8 mouse cellular contexts compared by ENCODE assay signal in the genomic region with DNA sequence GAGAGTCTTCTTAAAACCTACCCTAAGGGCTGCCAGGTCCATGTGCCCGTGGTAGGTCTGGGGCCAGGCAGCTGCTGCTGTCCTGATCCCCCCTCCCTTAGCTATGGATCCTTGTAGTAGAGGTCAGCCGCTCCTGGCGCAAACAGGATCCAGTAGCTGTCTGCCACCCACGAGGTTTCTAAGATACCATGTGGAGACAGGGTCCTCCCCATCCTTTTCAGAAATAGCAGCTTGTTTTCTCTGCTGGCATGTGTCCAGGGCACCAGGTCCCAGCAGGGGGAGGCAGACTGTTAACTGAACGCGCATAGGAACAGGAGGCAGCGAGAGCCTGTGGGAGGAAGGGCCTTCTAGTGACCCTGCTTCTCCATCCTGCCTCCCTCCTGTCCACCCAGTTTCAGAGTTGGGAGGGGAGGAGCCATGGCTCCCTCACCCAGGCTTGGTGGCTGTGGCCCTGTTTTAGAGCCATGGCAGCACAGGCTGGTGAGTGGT. TPM values are rescaled to one million over a fixed set of nuclear protein-coding genes. Genes with fewer than 3 reads are reported as not detected.
DNase-seq lines count a peak whose midpoint lies in the region; TF ChIP-seq lines count a peak whose summit lies in the region.

No protein-coding gene starts in this region.

- no peaks in the 10 kb centered on the region for H3K9me3 ChIP-seq in MEL (replicated peaks; ENCODE audit: insufficient read depth, low read length)
- no peaks in the 10 kb centered on the region for H3K9me3 ChIP-seq in forebrain, embryonic 10.5 days

- 41% methylated on average over 7 of the region's 7 CpGs for WGBS in forebrain, embryonic 10.5 days

- H3K4me1 ChIP-seq in MEL (ENCODE audit: control insufficient read depth in 1 of 2, insufficient read depth in 2 of 2, low read length in 2 of 2): no peaks in the 10 kb centered on the region
- H3K4me1 ChIP-seq in bone marrow macrophage, adult 2 months (ENCODE audit: control insufficient read depth, insufficient read depth, low read length): peaks cover 23% of the 10 kb centered on the region
- peaks cover 13% of the 10 kb centered on the region for H3K4me1 ChIP-seq in forebrain, embryonic 10.5 days

- peaks cover 0 to 1% of the 10 kb centered on the region in 2 experiments; a peak in 1 of 4 replicates for H3K36me3 ChIP-seq in MEL (ENCODE audit: control insufficient read depth in 1 of 2, insufficient read depth in 2 of 2, low read length in 2 of 2)
- peaks cover 71% of the 10 kb centered on the region for H3K36me3 ChIP-seq in forebrain, embryonic 10.5 days (replicated peaks)

- TF ChIP-seq RAD21 in MEL (IDR thresholded peaks at IDR 0.05; ENCODE audit: low read depth, low read length): no peak

- no peaks in the 10 kb centered on the region for H3K79me2 ChIP-seq in MEL (ENCODE audit: control insufficient read depth, insufficient read depth, low read length, poor library complexity)

- TF ChIP-seq CTCF in MEL (IDR thresholded peaks at IDR 0.05 in 2 of 3, conservative IDR thresholded peaks at IDR 0.05 in 1 of 3; ENCODE audit: control insufficient read depth in 1 of 3, insufficient read depth in 1 of 3, low read depth in 2 of 3, low read length in 3 of 3, poor library complexity in 1 of 3, severe bottlenecking in 1 of 3): no peak
- TF ChIP-seq CTCF in bone marrow macrophage, adult 2 months (IDR thresholded peaks at IDR 0.05; ENCODE audit: low read depth, low read length): no peak

- TF ChIP-seq POLR2A in MEL (IDR thresholded peaks at IDR 0.05; ENCODE audit: control insufficient read depth in 1 of 2, insufficient read depth in 1 of 2, low read depth in 1 of 2, low read length in 2 of 2, poor library complexity in 1 of 2): no peak
- no peak for TF ChIP-seq POLR2A in bone marrow macrophage, adult 2 months (IDR thresholded peaks at IDR 0.05; ENCODE audit: borderline replicate concordance, low read depth, low read length)

- no peak overlapping the region for H3K9ac ChIP-seq in MEL (ENCODE audit: control insufficient read depth, low read depth, low read length, poor library complexity, severe bottlenecking)

- H3K27ac ChIP-seq in MEL (ENCODE audit: control insufficient read depth, low read depth, low read length): no peak overlapping the region
- peak overlapping the region; percentile 78 for H3K27ac ChIP-seq in bone marrow macrophage, adult 2 months (ENCODE audit: insufficient read depth, low read depth, low read length)
- peak overlapping the region; percentile 36; the same call in 1 of the 2 replicates for H3K27ac ChIP-seq in forebrain, embryonic 10.5 days

- peak; percentile 32 for DNase-seq in MEL (ENCODE audit: low read depth, low spot score)
- DNase-seq in forebrain, embryonic 10.5 days (ENCODE audit: extremely low spot score, low spot score): no peak
- DNase-seq in heart, postnatal 4 days: peak; percentile 83
- DNase-seq in layer of hippocampus, adult 8-10 months (ENCODE audit: low spot score in 2 of 2): peak; percentile 68 to 78
- peak; percentile 56 to 74 for DNase-seq in lung, postnatal 4 days
- DNase-seq in right cerebral cortex, postnatal 36 days (ENCODE audit: low spot score in 2 of 2): peak; percentile 50 to 55
- no peak for DNase-seq in thymus, postnatal 4 days

- TF ChIP-seq EP300 in MEL (IDR thresholded peaks at IDR 0.05; ENCODE audit: low read depth in 1 of 2, low read length in 2 of 2): no peak

- H3K27me3 ChIP-seq in MEL (ENCODE audit: control insufficient read depth in 1 of 2, insufficient read depth in 2 of 2, low read length in 2 of 2): no peaks in the 10 kb centered on the region
- H3K27me3 ChIP-seq in forebrain, embryonic 10.5 days (ENCODE audit: poor library complexity, severe bottlenecking): no peaks in the 10 kb centered on the region

- H3K4me3 ChIP-seq in MEL (ENCODE audit: control insufficient read depth in 1 of 2, insufficient read depth in 1 of 2, low read depth in 2 of 2, low read length in 2 of 2): no peak overlapping the region
- no peak overlapping the region for H3K4me3 ChIP-seq in bone marrow macrophage, adult 2 months (ENCODE audit: insufficient read depth, low read length)
- H3K4me3 ChIP-seq in forebrain, embryonic 10.5 days: 0 out of 2 replicates have a peak overlapping the region, but pooled peaks have one; percentile 0

TF ChIP-seq in MEL, 35 proteins besides CTCF, POLR2A, EP300 and RAD21:
- TF ChIP-seq MYB (IDR thresholded peaks at IDR 0.05; ENCODE audit: low read depth, low read length): no peak
- TF ChIP-seq NRF1 (IDR thresholded peaks at IDR 0.05; ENCODE audit: insufficient read depth, low read depth, low read length, poor library complexity, severe bottlenecking): no peak
- TF ChIP-seq SMC3 (IDR thresholded peaks at IDR 0.05; ENCODE audit: low read depth, low read length): no peak
- TF ChIP-seq MEF2A (IDR thresholded peaks at IDR 0.05; ENCODE audit: extremely low read depth, insufficient replicate concordance, low read depth, low read length, poor library complexity, severe bottlenecking): no peak
- no peak for TF ChIP-seq ZC3H11A (IDR thresholded peaks at IDR 0.05; ENCODE audit: low read depth, low read length)
- no peak for TF ChIP-seq USF1 (IDR thresholded peaks at IDR 0.05; ENCODE audit: low read depth, low read length)
- TF ChIP-seq MAX (IDR thresholded peaks at IDR 0.05; ENCODE audit: low read length): no peak
- TF ChIP-seq ZKSCAN1 (IDR thresholded peaks at IDR 0.05; ENCODE audit: low read depth, low read length): no peak
- no peak for TF ChIP-seq TBP (IDR thresholded peaks at IDR 0.05; ENCODE audit: low read depth, low read length)
- TF ChIP-seq GATA1 (IDR thresholded peaks at IDR 0.05; ENCODE audit: low read depth, low read length): no peak
- no peak for TF ChIP-seq TCF12 (IDR thresholded peaks at IDR 0.05; ENCODE audit: low read depth, low read length)
- no peak for TF ChIP-seq MXI1 (IDR thresholded peaks at IDR 0.05; ENCODE audit: low read depth, low read length)
- no peak for TF ChIP-seq SIN3A (IDR thresholded peaks at IDR 0.05; ENCODE audit: low read length)
- no peak for TF ChIP-seq MAZ (IDR thresholded peaks at IDR 0.05; ENCODE audit: low read depth, low read length)
- no peak for TF ChIP-seq USF2 (IDR thresholded peaks at IDR 0.05; ENCODE audit: borderline replicate concordance in 1 of 2, insufficient read depth in 1 of 2, low read depth in 1 of 2, low read length in 2 of 2)
- no peak for TF ChIP-seq CHD2 (IDR thresholded peaks at IDR 0.05; ENCODE audit: low read length)
- no peak for TF ChIP-seq TAL1 (IDR thresholded peaks at IDR 0.05; ENCODE audit: low read length)
- no peak for TF ChIP-seq ETS1 (IDR thresholded peaks at IDR 0.05; ENCODE audit: low read depth, low read length)
- no peak for TF ChIP-seq CHD1 (IDR thresholded peaks at IDR 0.05; ENCODE audit: low read depth, low read length)
- TF ChIP-seq RCOR1 (IDR thresholded peaks at IDR 0.05; ENCODE audit: low read depth, low read length): no peak

RNA-seq across cellular contexts. Expression of a gene that starts 16.2 kb away (rescaled TPM):
- total RNA-seq in MEL (2012; rRNA removed): 39.5 and 44.0 TPM in 2 replicates
- 10 to 100 TPM in 1 of 2 experiments, not detected in 1; 49.2 TPM for polyA plus RNA-seq in MEL (2012; ENCODE audit: insufficient read depth in 1 of 2, insufficient read length in 2 of 2, low read depth in 1 of 2, low replicate concordance in 2 of 2, missing spikeins in 1 of 2)
- polyA plus RNA-seq in bone marrow macrophage, adult 2 months (2012; ENCODE audit: insufficient read depth, insufficient read length, missing spikeins): 115 and 117 TPM in 2 replicates
- polyA plus RNA-seq in forebrain, embryonic 10.5 days (2016; fragmentation: Nextera tagmentation; extraction: Ambion mirVana): 136 and 137 TPM in 2 replicates
- total RNA-seq in heart, postnatal 4 days (2021): 10 to 100 TPM; 39.3 to 39.4 TPM
- 10 to 100 TPM; 52.1 to 56.4 (median 52.9) TPM for total RNA-seq in layer of hippocampus, adult 8-10 months (2022)

RNA-seq across cellular contexts. Expression of a gene that starts 16.4 kb away (rescaled TPM):
- total RNA-seq in MEL (2012; rRNA removed): 9.4 and 9.8 TPM in 2 replicates
- polyA plus RNA-seq in MEL (2012; ENCODE audit: insufficient read depth in 1 of 2, insufficient read length in 2 of 2, low read depth in 1 of 2, low replicate concordance in 2 of 2, missing spikeins in 1 of 2): 10 to 100 TPM in 1 of 2 experiments, not detected in 1; 33.5 TPM
- polyA plus RNA-seq in bone marrow macrophage, adult 2 months (2012; ENCODE audit: insufficient read depth, insufficient read length, missing spikeins): 11.9 and 14.2 TPM in 2 replicates
- polyA plus RNA-seq in forebrain, embryonic 10.5 days (2016; fragmentation: Nextera tagmentation; extraction: Ambion mirVana): 21.0 and 21.5 TPM in 2 replicates
- 10 to 100 TPM; 25.1 to 27.5 TPM for total RNA-seq in heart, postnatal 4 days (2021)
- 10 to 100 TPM; 70.1 to 86.1 (median 77.0) TPM for total RNA-seq in layer of hippocampus, adult 8-10 months (2022)

RNA-seq across cellular contexts. Expression of a gene that starts 54.7 kb away (rescaled TPM):
- total RNA-seq in MEL (2012; rRNA removed): 15.6 and 16.7 TPM in 2 replicates
- 10 to 100 TPM in 1 of 2 experiments, not detected in 1; 25.8 TPM for polyA plus RNA-seq in MEL (2012; ENCODE audit: insufficient read depth in 1 of 2, insufficient read length in 2 of 2, low read depth in 1 of 2, low replicate concordance in 2 of 2, missing spikeins in 1 of 2)
- 23.4 and 27.4 TPM in 2 replicates for polyA plus RNA-seq in bone marrow macrophage, adult 2 months (2012; ENCODE audit: insufficient read depth, insufficient read length, missing spikeins)
- 24.0 and 24.4 TPM in 2 replicates for polyA plus RNA-seq in forebrain, embryonic 10.5 days (2016; fragmentation: Nextera tagmentation; extraction: Ambion mirVana)
- total RNA-seq in heart, postnatal 4 days (2021): 10 to 100 TPM; 29.4 to 30.5 TPM
- 10 to 100 TPM; 31.5 to 39.0 (median 35.7) TPM for total RNA-seq in layer of hippocampus, adult 8-10 months (2022)

Comparison
In these comparisons a context has a peak if more than half of its experiments do, and no peak if none do; other contexts are left out.
1. DNase-seq: peak in MEL (single experiment), heart, postnatal 4 days (single experiment), layer of hippocampus, adult 8-10 months (2 of 2), lung, postnatal 4 days (2 of 2) and right cerebral cortex, postnatal 36 days (2 of 2); none in forebrain, embryonic 10.5 days (single experiment) and thymus, postnatal 4 days (single experiment).